Mouse (Mus musculus) layer of hippocampus, adult 9-10 months (tissue): ENCODE results near the gene Tril.

Experiments
- DNase-seq: peaks from one replicate; pipeline ENCODE4 v3.0.0; 2022; ENCODE audit warnings: low spot score

The Tril gene

DNA sequence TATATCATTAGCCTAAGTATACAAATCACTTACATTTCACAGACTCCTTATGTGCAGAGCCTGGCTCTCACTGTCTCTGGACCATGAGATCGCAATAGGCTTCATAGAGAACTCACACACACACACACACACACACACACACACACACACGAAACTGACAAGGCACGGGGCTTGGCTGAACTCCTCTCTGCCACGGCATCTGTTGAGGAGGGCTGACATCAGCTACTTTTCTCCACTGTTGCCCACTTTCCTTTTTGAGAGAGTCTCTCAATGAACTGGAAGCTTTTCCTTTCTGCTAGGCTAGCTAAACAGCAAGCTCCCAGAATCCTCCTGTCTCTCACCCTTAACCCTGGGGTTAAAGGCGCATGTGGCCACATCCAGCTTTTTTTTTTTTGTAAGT is 14.6 kb downstream of the Tril start:
- DNase-seq, result no peak

DNA sequence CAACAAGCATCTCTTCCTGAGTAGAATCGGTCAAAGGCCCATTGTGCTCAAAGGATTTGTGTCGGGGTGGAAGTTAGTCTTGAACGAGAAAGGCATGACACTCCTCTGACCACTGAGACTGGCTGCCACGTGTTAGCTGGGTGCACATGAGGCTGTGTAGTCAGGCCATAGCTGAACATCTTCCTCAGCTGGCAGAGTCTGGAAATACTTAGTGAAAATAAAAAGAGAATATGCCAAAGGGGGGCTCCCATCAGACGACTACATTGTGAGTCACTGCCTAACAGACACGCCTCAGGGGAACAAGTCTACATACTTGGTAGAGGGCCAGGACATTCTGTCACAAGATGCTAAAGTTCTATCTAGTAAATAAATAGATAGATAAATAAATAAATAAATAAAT is 16.5 kb downstream of the Tril start:
- no peak for DNase-seq

- DNase-seq, result no peak
Observed at GRCm38 (mm10) chr6:53803551-53803950, 17.1 kb downstream of the Tril start.

- DNase-seq, result no peak
Observed at GRCm38 (mm10) chr6:53801893-53802286, 18.7 kb downstream of the Tril start.

DNA sequence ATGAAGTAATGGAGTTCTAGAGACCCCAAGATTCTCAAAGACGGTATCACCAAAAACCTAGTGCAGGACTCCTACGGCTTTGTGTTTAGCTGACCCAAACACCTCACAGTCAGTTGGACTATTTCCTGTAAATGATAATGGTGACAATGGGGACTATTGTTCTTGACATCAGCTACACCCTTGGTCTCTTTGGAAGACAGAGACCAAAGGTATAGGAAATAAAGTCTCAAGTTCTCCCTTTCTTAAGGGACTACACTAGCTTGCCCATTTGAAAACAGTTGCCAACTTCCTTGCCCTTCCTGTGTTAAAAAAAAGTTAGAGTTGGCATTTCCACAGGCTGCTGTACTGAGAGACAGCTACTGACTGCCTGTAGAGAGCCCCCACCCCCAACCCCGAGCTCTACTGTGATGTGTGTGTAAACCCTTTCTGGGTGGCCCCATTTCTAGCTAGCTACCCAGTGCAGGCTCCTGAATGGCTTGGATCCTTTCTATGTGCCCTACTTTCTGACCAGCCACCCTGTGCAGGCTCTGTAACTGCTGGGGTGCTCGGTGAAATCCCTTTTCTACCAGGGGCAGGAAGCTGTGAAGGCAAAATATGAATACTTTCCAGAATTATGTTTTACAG is 19.2 kb downstream of the Tril start:
- no peak for DNase-seq

GRCm38 (mm10) chr6:53798865-53799264 is 21.8 kb downstream of the Tril start:
- no peak for DNase-seq

DNA sequence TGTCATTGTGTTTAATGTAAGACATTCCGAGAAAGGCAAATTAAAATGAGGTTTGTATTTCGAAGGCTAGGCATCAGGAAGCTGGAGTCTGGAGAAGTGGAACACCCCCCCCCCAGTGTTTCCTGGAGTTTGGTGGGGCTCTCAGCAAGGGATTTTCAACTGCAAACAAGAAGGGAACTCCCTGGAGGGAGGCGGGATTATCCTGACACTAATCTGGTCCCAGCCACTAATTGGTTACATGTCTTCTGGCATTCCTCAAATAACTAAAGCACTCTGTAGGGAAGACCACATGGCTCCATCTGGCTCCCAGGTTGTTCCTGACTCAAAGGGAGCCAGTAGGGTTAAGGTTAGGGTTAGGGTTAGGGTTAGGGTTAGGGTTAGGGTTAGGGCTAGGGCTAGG is 23.8 kb downstream of the Tril start:
- DNase-seq, result no peak

DNA sequence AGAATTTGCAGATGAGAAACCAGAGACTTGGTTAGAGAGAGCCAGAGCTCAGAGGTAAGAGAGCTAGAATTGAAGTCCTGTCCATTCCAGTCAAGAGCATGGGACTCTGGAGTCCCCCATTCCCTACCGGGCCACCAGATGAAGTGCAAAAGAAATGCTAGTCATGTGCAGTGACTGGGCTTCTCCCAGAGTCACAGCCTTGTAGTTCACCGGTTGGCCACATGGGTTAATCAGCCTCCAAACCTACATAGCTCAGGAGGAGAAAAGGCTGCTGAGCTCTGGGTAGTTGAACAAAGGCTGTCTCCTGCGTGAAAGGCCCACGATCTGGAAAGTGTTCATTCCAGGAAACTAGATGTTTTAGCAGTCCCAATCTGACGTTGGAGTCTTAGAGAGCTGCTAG is 24.8 kb downstream of the Tril start:
- DNase-seq, result no peak

- DNase-seq, result no peak
Observed at GRCm38 (mm10) chr6:53795078-53795477, 25.6 kb downstream of the Tril start.

GRCm38 (mm10) chr6:53794323-53794971 is 26.2 kb downstream of the Tril start:
- peak; percentile 68 for DNase-seq

DNA sequence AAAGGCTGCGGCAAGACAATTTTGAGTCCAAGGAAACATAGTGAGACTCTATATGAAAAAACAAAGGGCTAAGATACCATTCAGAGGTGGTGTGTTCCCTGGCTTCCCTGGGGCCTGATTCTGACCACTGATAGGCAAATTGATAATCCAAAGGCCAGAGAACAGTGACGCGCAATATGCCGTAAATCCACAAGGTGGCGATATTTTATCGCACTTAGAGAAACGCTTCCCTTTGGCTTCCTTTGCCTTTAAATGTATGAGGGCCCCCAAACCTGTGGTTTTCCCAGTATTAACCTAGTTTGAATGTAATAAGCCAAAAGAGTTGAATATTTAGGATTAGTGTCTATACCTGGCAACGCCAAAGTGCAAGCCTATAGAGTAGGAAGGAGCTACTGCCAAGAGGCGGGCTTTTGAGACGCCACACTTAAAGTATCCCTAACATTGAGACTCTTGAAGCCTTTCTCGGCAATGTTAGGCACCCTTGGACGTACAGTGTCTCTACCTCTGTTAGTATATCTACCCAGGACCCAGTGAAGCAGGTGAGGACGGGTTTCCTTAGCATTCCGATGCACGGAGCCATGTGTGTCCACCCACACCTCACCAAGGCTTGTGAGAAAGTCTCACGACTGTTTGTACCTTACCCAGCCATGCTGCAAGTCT is 37.6 kb downstream of the Tril start:
- DNase-seq, result peak; percentile 37

GRCm38 (mm10) chr6:53782273-53782672 is 38.4 kb downstream of the Tril start:
- no peak for DNase-seq

DNA sequence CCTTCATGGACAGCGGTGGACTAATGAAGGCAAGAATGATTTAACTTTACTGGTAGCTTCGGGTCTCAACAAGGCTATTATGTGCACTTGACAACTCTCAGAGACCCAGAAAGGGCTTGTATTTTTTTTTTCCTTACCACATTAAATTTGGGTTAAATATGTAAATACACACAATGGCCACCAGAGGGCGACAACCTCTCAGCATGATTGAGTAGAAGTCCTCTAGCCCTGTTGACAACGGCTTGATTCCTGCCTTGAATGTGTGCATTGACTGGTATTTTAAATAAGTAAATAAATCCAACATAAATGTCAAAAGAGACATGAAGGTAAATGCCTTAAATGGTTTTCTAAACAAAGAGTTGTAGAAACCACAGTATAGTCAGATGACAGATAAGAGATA is 39.5 kb downstream of the Tril start:
- peak; percentile 32 for DNase-seq

DNA sequence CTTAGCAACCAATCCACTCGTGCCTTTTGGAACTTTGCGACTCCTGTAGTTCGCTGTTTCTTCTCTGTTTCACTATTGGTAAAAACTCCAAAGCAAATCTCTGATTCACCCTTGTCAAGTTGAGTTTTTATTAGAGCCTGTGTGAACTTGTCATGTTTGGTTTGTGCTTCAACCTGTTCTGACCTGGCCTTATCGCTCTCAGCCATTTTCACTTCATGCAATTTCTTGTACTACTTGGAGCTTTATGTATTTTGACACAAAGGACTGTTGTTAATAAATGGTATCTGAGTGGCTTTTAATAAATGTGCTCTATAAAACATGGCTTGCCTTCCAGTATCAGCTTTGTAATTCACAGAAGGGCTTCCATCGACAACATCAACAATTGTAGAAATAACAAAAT is 40.6 kb downstream of the Tril start:
- DNase-seq, result no peak

GRCm38 (mm10) chr6:53779526-53779925 is 41.1 kb downstream of the Tril start:
- DNase-seq, result no peak

- no peak for DNase-seq
Observed at GRCm38 (mm10) chr6:53778424-53778955, 42.1 kb downstream of the Tril start.

DNA sequence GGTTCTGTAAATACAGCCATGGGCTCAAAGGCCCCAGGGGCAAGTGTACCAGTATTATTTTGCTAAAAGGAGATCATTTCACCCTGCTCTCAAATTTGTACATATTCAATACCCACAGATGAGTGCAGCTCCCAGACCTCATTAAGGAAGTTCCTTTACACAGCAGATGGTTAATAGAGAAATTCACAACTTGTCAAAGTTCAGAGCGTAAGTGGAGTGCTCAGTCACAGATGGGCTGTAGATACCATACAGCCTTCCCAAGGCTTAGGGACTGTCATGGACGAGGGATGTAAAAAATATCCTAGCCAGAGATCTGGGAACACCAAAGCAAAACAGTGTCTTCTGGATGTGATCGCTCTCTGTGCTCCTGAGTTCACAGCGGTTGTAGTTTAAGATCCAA is 52.4 kb downstream of the Tril start:
- DNase-seq, result no peak

DNA sequence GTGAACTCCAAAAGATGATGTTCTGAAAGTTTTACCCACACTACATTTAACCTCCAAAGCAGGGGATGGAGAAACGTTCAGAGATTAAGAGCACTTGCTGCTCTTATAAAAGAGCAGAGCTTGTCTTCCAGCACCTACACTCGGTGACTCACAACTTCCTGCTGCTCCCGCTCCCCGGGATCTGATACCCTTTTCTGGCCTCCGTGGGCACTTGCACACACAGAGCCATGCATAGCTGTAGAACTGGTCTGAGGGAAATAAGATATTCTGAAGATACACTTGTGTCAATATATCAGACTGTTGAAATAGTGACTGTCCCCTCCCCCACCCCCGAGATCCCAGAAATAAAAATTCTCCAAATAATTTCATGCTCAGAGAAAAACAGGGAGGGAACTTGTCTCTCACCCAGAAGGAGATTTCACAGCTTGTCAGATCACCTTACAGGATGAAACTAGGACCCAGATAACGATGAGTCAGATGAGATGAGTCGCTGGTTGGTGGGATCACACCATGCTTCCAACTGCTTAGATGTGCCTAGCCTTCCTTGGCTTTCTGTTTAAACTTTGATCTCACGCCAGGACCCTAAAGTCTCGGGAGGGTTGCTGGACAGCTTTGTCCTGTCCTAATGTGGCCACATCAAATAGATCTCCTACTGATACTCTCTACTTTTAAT is 54.3 kb downstream of the Tril start:
- DNase-seq, result no peak

DNA sequence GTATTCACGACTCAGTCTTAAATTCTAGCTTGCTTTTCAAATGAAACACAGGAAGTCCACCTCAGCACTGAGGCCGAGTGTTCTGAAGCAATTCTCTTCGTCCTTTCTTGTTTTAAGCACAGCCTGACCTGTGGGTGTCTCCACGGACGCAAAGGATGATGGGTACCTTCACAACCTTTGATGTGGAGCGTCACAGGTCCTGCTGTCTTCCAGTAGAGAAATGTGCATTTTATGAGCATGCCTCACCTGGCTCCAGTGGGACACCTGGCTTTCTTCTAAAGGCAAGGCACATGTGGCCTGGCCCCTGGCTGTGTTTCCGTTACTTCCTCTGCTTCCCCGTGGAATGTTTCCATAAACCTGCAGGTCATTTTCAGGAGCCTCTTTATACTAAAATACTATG is 54.9 kb downstream of the Tril start:
- no peak for DNase-seq
